Comparison of ENCODE assay signal across 10 mouse cellular contexts in the genomic region with DNA sequence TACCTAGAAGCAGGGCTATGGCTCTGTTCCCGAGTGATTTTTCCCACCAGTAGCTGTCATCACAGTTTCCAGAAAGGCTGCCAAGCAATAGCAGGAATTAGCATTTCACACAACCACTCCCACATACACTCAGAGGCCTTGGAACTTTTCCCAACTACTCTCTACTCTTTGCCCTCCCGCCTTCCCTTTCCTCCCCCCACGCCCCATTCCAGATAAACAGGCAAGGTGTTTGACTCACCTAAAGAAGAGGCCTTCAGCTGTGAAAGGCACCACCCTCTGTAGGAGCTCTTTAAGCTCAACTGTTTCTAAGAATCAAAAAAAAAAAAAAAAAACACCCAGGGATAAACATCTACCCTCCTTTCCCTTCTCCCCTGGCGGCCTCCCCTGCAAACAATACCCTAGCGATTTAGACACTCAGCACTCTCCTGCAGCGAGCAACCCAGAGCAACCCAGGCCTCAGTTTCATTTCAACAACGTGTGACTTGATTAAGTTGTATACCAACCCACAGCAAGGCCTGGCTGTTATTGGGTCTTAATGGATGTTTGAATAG. TPM values are rescaled to one million over a fixed set of nuclear protein-coding genes. Genes with fewer than 3 reads are reported as not detected.
DNase-seq lines count a peak whose midpoint lies in the region; ATAC-seq and TF ChIP-seq lines count a peak whose summit lies in the region.
"Had no signal": no experiment of that assay in that cellular context is flagged by ENCODE, and none has a peak within 500 bp of the region (broad histone marks: within the 10 kb centered on the region; RNA-seq: fewer than 3 reads in every experiment).

No protein-coding gene starts in this region.

- peak overlapping the region; percentile 48 for H3K9ac ChIP-seq in ES-Bruce4 (ENCODE audit: low read depth, poor library complexity, severe bottlenecking)
- H3K9ac ChIP-seq: midbrain, embryonic 12.5 days had no signal

- no peaks in the 10 kb centered on the region for H3K9me3 ChIP-seq in ES-Bruce4 (replicated peaks; ENCODE audit: control insufficient read depth, insufficient read depth, low read length, poor library complexity, severe bottlenecking)
- H3K9me3 ChIP-seq: G1E; midbrain, embryonic 12.5 days had no signal

- TF ChIP-seq POLR2A in ES-Bruce4 (IDR thresholded peaks at IDR 0.05; ENCODE audit: insufficient read depth, low read length), result no peak

- no peak overlapping the region for H3K4me3 ChIP-seq in ES-Bruce4 (ENCODE audit: low read depth, low read length)
- H3K4me3 ChIP-seq: midbrain, embryonic 12.5 days had no signal

- TF ChIP-seq EP300 in ES-Bruce4 (IDR thresholded peaks at IDR 0.05; ENCODE audit: insufficient read depth, low read depth, low read length), result no peak

- DNase-seq in frontal cortex, postnatal 25 days (ENCODE audit: low spot score in 2 of 2), result no peak
- peak; percentile 98 for DNase-seq in heart, adult 11 months
- peak; percentile 58 for DNase-seq in kidney, postnatal 10 days
- DNase-seq in embryo, embryonic 11 days, result no peak
- DNase-seq in thymus, postnatal 10 days (ENCODE audit: low spot score in 2 of 2), result no peak
- DNase-seq in cerebellum, adult 11-12 months, result no peak

- no peaks in the 10 kb centered on the region for H3K27me3 ChIP-seq in ES-Bruce4 (ENCODE audit: control insufficient read depth, insufficient read depth, low read length, poor library complexity, severe bottlenecking)
- H3K27me3 ChIP-seq: midbrain, embryonic 12.5 days had no signal

- TF ChIP-seq CTCF in ES-Bruce4 (IDR thresholded peaks at IDR 0.05; ENCODE audit: low read depth, low read length), result no peak

- no peaks in the 10 kb centered on the region for H3K36me3 ChIP-seq in ES-Bruce4 (ENCODE audit: control insufficient read depth, insufficient read depth, low read length, poor library complexity, severe bottlenecking)
- H3K36me3 ChIP-seq: G1E; midbrain, embryonic 12.5 days had no signal

- no peaks in the 10 kb centered on the region for H3K4me1 ChIP-seq in ES-Bruce4 (ENCODE audit: control insufficient read depth, insufficient read depth, low read length)

- peak; percentile 16; the same call in 1 of the 2 replicates for ATAC-seq in frontal cortex, adult (ENCODE audit: low TSS enrichment)

- peak overlapping the region; percentile 89 for H3K27ac ChIP-seq in ES-Bruce4 (ENCODE audit: insufficient read depth, low read length)
- H3K27ac ChIP-seq: midbrain, embryonic 12.5 days had no signal

RNA-seq across cellular contexts. Expression of a gene that starts 13.2 kb away (rescaled TPM):
- polyA plus RNA-seq in ES-Bruce4 (2011; ENCODE audit: insufficient read depth, insufficient read length, low read depth, missing spikeins), result 92.7 and 103 TPM in 2 replicates

RNA-seq across cellular contexts. Expression of a gene that starts 21.9 kb away (rescaled TPM):
- polyA plus RNA-seq in ES-Bruce4 (2011; ENCODE audit: insufficient read depth, insufficient read length, low read depth, missing spikeins), result 213 and 223 TPM in 2 replicates

RNA-seq across cellular contexts. Expression of a gene that starts 49.6 kb away (rescaled TPM):
- 0.14 and 0.24 TPM in 2 replicates for polyA plus RNA-seq in ES-Bruce4 (2011; ENCODE audit: insufficient read depth, insufficient read length, low read depth, missing spikeins)

Comparison
In these comparisons a context has a peak if more than half of its experiments do, and no peak if none do; other contexts are left out.
1. DNase-seq: peak in heart, adult 11 months (single experiment) and kidney, postnatal 10 days (single experiment); none in frontal cortex, postnatal 25 days (0 of 2), embryo, embryonic 11 days (single experiment), thymus, postnatal 10 days (0 of 2) and cerebellum, adult 11-12 months (single experiment).